Mouse (Mus musculus) MEL (cell line): ENCODE measurements around the gene Nlrp3. TPM values are rescaled to one million over a fixed set of nuclear protein-coding genes. Genes with fewer than 3 reads are reported as not detected.
"Not testable (repeated sequence)": the region's sequence is repeated elsewhere in the genome, so short reads cannot be mapped to it uniquely, and the experiment has no call there.

ENCODE experiments used
- DNase-seq: peaks from one replicate; pipeline ENCODE4 v3.0.0; 2011; ENCODE audit warnings: low read depth, low spot score
- H3K27ac ChIP-seq: 2 replicates; pipeline ENCODE4 v1.5.1; 2012; ENCODE audit warnings: low read depth, mild to moderate bottlenecking, control low read depth, low read length, moderate library complexity; ENCODE audit not compliant: control insufficient read depth
- H3K27me3 ChIP-seq, 2 experiments: fragments of 150-350 bp in 1 of 2; sonication (generic) in 1 of 2; 2 replicates each; pipeline ENCODE4 v1.6.1; 2012; ENCODE audit warnings: low read length in 2 of 2, mild to moderate bottlenecking in 2 of 2, improper control_type of control experiment in 1 of 2, moderate library complexity in 1 of 2; ENCODE audit not compliant: insufficient read depth in 2 of 2, control insufficient read depth in 1 of 2
- H3K36me3 ChIP-seq, 2 experiments: 2 replicates each; pipeline ENCODE4 v1.6.1; 2012 to 2014; ENCODE audit warnings: low read length in 2 of 2, improper control_type of control experiment in 1 of 2, inconsistent platforms in 1 of 2, mild to moderate bottlenecking in 1 of 2; ENCODE audit not compliant: insufficient read depth in 2 of 2, control insufficient read depth in 1 of 2
- H3K4me1 ChIP-seq, 2 experiments: fragments of 150-350 bp in 1 of 2; sonication (generic) in 1 of 2; 2 replicates each; pipeline ENCODE4 v1.6.1; 2012; ENCODE audit warnings: low read length in 2 of 2, improper control_type of control experiment in 1 of 2, mild to moderate bottlenecking in 1 of 2; ENCODE audit not compliant: insufficient read depth in 2 of 2, control insufficient read depth in 1 of 2
- H3K4me3 ChIP-seq, 2 experiments: fragments of 150-350 bp in 1 of 2; sonication (generic) in 1 of 2; 2 replicates each; pipeline ENCODE4 v1.5.1; 2012; ENCODE audit warnings: low read depth in 2 of 2, low read length in 2 of 2, mild to moderate bottlenecking in 2 of 2, moderate library complexity in 2 of 2, control low read depth in 1 of 2, improper control_type of control experiment in 1 of 2; ENCODE audit not compliant: control insufficient read depth in 1 of 2, insufficient read depth in 1 of 2
- H3K79me2 ChIP-seq: 2 replicates; pipeline ENCODE4 v1.6.1; 2012; ENCODE audit warnings: mild to moderate bottlenecking, low read length, moderate library complexity; ENCODE audit not compliant: control insufficient read depth, poor library complexity, insufficient read depth
- H3K9ac ChIP-seq: 2 replicates; pipeline ENCODE4 v1.6.1; 2012; ENCODE audit warnings: low read depth, mild to moderate bottlenecking, control low read depth, low read length, moderate library complexity; ENCODE audit not compliant: control insufficient read depth, poor library complexity, severe bottlenecking
- H3K9me3 ChIP-seq: fragments of 150-350 bp; sonication (generic); replicated peaks from 2 replicates; pipeline ENCODE4 v1.6.1; 2012; ENCODE audit warnings: mild to moderate bottlenecking, low read length, improper control_type of control experiment, moderate library complexity; ENCODE audit not compliant: insufficient read depth
- BHLHE40 ChIP-seq: IDR thresholded peaks from 2 replicates; pipeline ENCODE4 v1.6.1; 2012; ENCODE audit warnings: low read depth, mild to moderate bottlenecking, inconsistent platforms, low read length, improper control_type of control experiment, borderline replicate concordance
- CHD1 ChIP-seq: IDR thresholded peaks from 2 replicates; pipeline ENCODE4 v1.6.1; 2012; ENCODE audit warnings: low read depth, mild to moderate bottlenecking, inconsistent platforms, low read length, improper control_type of control experiment
- CTCF ChIP-seq, 3 experiments: IDR thresholded peaks in 2 of 3; conservative IDR thresholded peaks in 1 of 3; 2 replicates each; pipeline ENCODE4 v1.5.1; 2011 to 2012; ENCODE audit warnings: low read length in 3 of 3, low read depth in 2 of 3, mild to moderate bottlenecking in 2 of 3, improper control_type of control experiment in 1 of 3, inconsistent platforms in 1 of 3, mixed read lengths in 1 of 3, moderate library complexity in 1 of 3; ENCODE audit not compliant: control insufficient read depth in 1 of 3, insufficient read depth in 1 of 3, poor library complexity in 1 of 3, severe bottlenecking in 1 of 3
- ELF1 ChIP-seq: IDR thresholded peaks from 2 replicates; pipeline ENCODE4 v1.6.1; 2014; ENCODE audit warnings: low read depth, mild to moderate bottlenecking, inconsistent platforms, low read length, improper control_type of control experiment, moderate library complexity
- EP300 ChIP-seq, 2 experiments: IDR thresholded peaks; 2 replicates each; pipeline ENCODE4 v1.6.1; 2011; ENCODE audit warnings: improper control_type of control experiment in 2 of 2, low read length in 2 of 2, low read depth in 1 of 2, mild to moderate bottlenecking in 1 of 2
- GABPA ChIP-seq: IDR thresholded peaks from 2 replicates; pipeline ENCODE4 v1.6.1; 2012; ENCODE audit warnings: low read depth, mild to moderate bottlenecking, inconsistent platforms, low read length, improper control_type of control experiment, moderate library complexity
- MAX ChIP-seq: IDR thresholded peaks from 2 replicates; pipeline ENCODE4 v1.6.1; 2011; ENCODE audit warnings: low read length, improper control_type of control experiment
- MAZ ChIP-seq: IDR thresholded peaks from 2 replicates; pipeline ENCODE4 v1.6.1; 2012; ENCODE audit warnings: low read depth, mild to moderate bottlenecking, inconsistent platforms, low read length, improper control_type of control experiment
- MXI1 ChIP-seq: IDR thresholded peaks from 2 replicates; pipeline ENCODE4 v1.6.1; 2011; ENCODE audit warnings: mild to moderate bottlenecking, low read depth, low read length, improper control_type of control experiment
- MYB ChIP-seq: IDR thresholded peaks from 2 replicates; pipeline ENCODE4 v1.6.1; 2011; ENCODE audit warnings: mild to moderate bottlenecking, low read depth, low read length, improper control_type of control experiment
- NELFE ChIP-seq: IDR thresholded peaks from 2 replicates; pipeline ENCODE4 v1.6.1; 2011; ENCODE audit warnings: low read depth, low read length, improper control_type of control experiment
- POLR2AphosphoS2 ChIP-seq: IDR thresholded peaks from 2 replicates; pipeline ENCODE4 v1.6.1; 2011; ENCODE audit warnings: low read length, improper control_type of control experiment
- POLR2AphosphoS5 ChIP-seq: IDR thresholded peaks from 2 replicates; pipeline ENCODE4 v1.6.1; 2012; ENCODE audit warnings: low read depth, borderline replicate concordance, mild to moderate bottlenecking, inconsistent platforms, low read length, moderate library complexity, mixed read lengths
- RAD21 ChIP-seq: IDR thresholded peaks from 2 replicates; pipeline ENCODE4 v1.6.1; 2011; ENCODE audit warnings: mild to moderate bottlenecking, low read depth, low read length, improper control_type of control experiment
- SMC3 ChIP-seq: IDR thresholded peaks from 2 replicates; pipeline ENCODE4 v1.6.1; 2011; ENCODE audit warnings: low read depth, low read length, improper control_type of control experiment
- TAL1 ChIP-seq: IDR thresholded peaks from 2 replicates; pipeline ENCODE4 v1.6.1; 2012; ENCODE audit warnings: mild to moderate bottlenecking, inconsistent platforms, low read length, moderate library complexity, mixed read lengths
- UBTF ChIP-seq: IDR thresholded peaks from 2 replicates; pipeline ENCODE4 v1.6.1; 2012; ENCODE audit warnings: low read depth, mild to moderate bottlenecking, inconsistent platforms, low read length, improper control_type of control experiment, moderate library complexity, borderline replicate concordance; ENCODE audit not compliant: insufficient read depth
- USF1 ChIP-seq: IDR thresholded peaks from 2 replicates; pipeline ENCODE4 v1.6.1; 2014; ENCODE audit warnings: low read depth, mild to moderate bottlenecking, inconsistent platforms, low read length, improper control_type of control experiment, moderate library complexity
- ZMIZ1 ChIP-seq: IDR thresholded peaks from 2 replicates; pipeline ENCODE4 v1.6.1; 2012; ENCODE audit warnings: low read depth, mild to moderate bottlenecking, inconsistent platforms, low read length, improper control_type of control experiment, moderate library complexity
- polyA plus RNA-seq, 2 experiments: library from polyadenylated mRNA; stranded (reverse) in 1 of 2; unstranded in 1 of 2; fragments of >175 nt in 1 of 2; fragments of >200 nt in 1 of 2; gene quantifications; 2 replicates each; pipeline versions ENCODE4 v1.2.1 to v1.2.4; 2012; ENCODE audit warnings: low replicate concordance in 2 of 2, low read depth in 1 of 2; ENCODE audit not compliant: insufficient read length in 2 of 2, insufficient read depth in 1 of 2, missing spikeins in 1 of 2
- total RNA-seq: library from RNA; depleted of rRNA; stranded (reverse); fragments of 300-350 nt; gene quantifications from 2 replicates; pipeline ENCODE4 v1.2.3, GENCODE M21; 2012

Nlrp3 gene
- total and polyA plus RNA-seq, 3 experiments, result not detected

- Histone ChIP-seq H3K79me2 (no peaks in the 10 kb centered on the region), H3K27me3 (peaks cover 6 to 13% of the 10 kb centered on the region in 2 experiments), H3K27ac (no peak overlapping the region), H3K4me3 (no peak overlapping the region), H3K36me3 (no peaks in the 10 kb centered on the region), H3K4me1 (no peaks in the 10 kb centered on the region), H3K9ac (no peak overlapping the region), H3K9me3 (no peaks in the 10 kb centered on the region)
- DNase-seq, result no peak
- no peak for TF ChIP-seq UBTF
- no peak for TF ChIP-seq POLR2AphosphoS2
- no peak for TF ChIP-seq CTCF (IDR thresholded peaks at IDR 0.05 in 2 of 3, conservative IDR thresholded peaks at IDR 0.05 in 1 of 3; ENCODE audit: control insufficient read depth in 1 of 3, insufficient read depth in 1 of 3, low read depth in 2 of 3, low read length in 3 of 3, poor library complexity in 1 of 3, severe bottlenecking in 1 of 3)
- no peak for TF ChIP-seq ZMIZ1
- TF ChIP-seq BHLHE40, result no peak
- no peak for TF ChIP-seq NELFE
- TF ChIP-seq GABPA, result no peak
- TF ChIP-seq MXI1, result no peak
- no peak for TF ChIP-seq USF1
- TF ChIP-seq ELF1, result no peak
- no peak for TF ChIP-seq RAD21
- no peak for TF ChIP-seq EP300 (IDR thresholded peaks at IDR 0.05; ENCODE audit: low read depth in 1 of 2, low read length in 2 of 2)
- TF ChIP-seq MAX, result no peak
- TF ChIP-seq TAL1, result no peak
- TF ChIP-seq POLR2AphosphoS5, result no peak
- no peak for TF ChIP-seq MAZ
- no peak for TF ChIP-seq SMC3
- no peak for TF ChIP-seq MYB
- no peak for TF ChIP-seq CHD1
Observed at GRCm38 (mm10) chr11:59575726-59576125, 34.4 kb downstream of the Nlrp3 start.

- not testable (repeated sequence) for DNase-seq, H3K9me3 ChIP-seq, H3K36me3 ChIP-seq, H3K27ac ChIP-seq, H3K4me3 ChIP-seq, H3K4me1 ChIP-seq, H3K9ac ChIP-seq, H3K79me2 ChIP-seq
- H3K27me3 ChIP-seq, result peaks cover 6 to 13% of the 10 kb centered on the region in 2 experiments
Observed at GRCm38 (mm10) chr11:59576135-59576534, 34.8 kb downstream of the Nlrp3 start, which contains the start of gene Olfr222. TSS of gene Olfr222 (minus strand) at chr11:59576235.
